Mouse (Mus musculus) MEL (cell line): Measurements from ENCODE around the gene Rps28. TPM values are rescaled to one million over a fixed set of nuclear protein-coding genes. Genes with fewer than 3 reads are reported as not detected.

ENCODE experiments used
- DNase-seq: peaks from one replicate; pipeline ENCODE4 v3.0.0; 2011; ENCODE audit warnings: low read depth, low spot score
- H3K27ac ChIP-seq: 2 replicates; pipeline ENCODE4 v1.5.1; 2012; ENCODE audit warnings: low read depth, mild to moderate bottlenecking, control low read depth, low read length, moderate library complexity; ENCODE audit not compliant: control insufficient read depth
- H3K27me3 ChIP-seq, 2 experiments: fragments of 150-350 bp in 1 of 2; sonication (generic) in 1 of 2; 2 replicates each; pipeline ENCODE4 v1.6.1; 2012; ENCODE audit warnings: low read length in 2 of 2, mild to moderate bottlenecking in 2 of 2, improper control_type of control experiment in 1 of 2, moderate library complexity in 1 of 2; ENCODE audit not compliant: insufficient read depth in 2 of 2, control insufficient read depth in 1 of 2
- H3K36me3 ChIP-seq, 2 experiments: 2 replicates each; pipeline ENCODE4 v1.6.1; 2012 to 2014; ENCODE audit warnings: low read length in 2 of 2, improper control_type of control experiment in 1 of 2, inconsistent platforms in 1 of 2, mild to moderate bottlenecking in 1 of 2; ENCODE audit not compliant: insufficient read depth in 2 of 2, control insufficient read depth in 1 of 2
- H3K4me1 ChIP-seq, 2 experiments: fragments of 150-350 bp in 1 of 2; sonication (generic) in 1 of 2; 2 replicates each; pipeline ENCODE4 v1.6.1; 2012; ENCODE audit warnings: low read length in 2 of 2, improper control_type of control experiment in 1 of 2, mild to moderate bottlenecking in 1 of 2; ENCODE audit not compliant: insufficient read depth in 2 of 2, control insufficient read depth in 1 of 2
- H3K4me3 ChIP-seq, 2 experiments: fragments of 150-350 bp in 1 of 2; sonication (generic) in 1 of 2; 2 replicates each; pipeline ENCODE4 v1.5.1; 2012; ENCODE audit warnings: low read depth in 2 of 2, low read length in 2 of 2, mild to moderate bottlenecking in 2 of 2, moderate library complexity in 2 of 2, control low read depth in 1 of 2, improper control_type of control experiment in 1 of 2; ENCODE audit not compliant: control insufficient read depth in 1 of 2, insufficient read depth in 1 of 2
- H3K79me2 ChIP-seq: 2 replicates; pipeline ENCODE4 v1.6.1; 2012; ENCODE audit warnings: mild to moderate bottlenecking, low read length, moderate library complexity; ENCODE audit not compliant: control insufficient read depth, poor library complexity, insufficient read depth
- H3K9ac ChIP-seq: 2 replicates; pipeline ENCODE4 v1.6.1; 2012; ENCODE audit warnings: low read depth, mild to moderate bottlenecking, control low read depth, low read length, moderate library complexity; ENCODE audit not compliant: control insufficient read depth, poor library complexity, severe bottlenecking
- H3K9me3 ChIP-seq: fragments of 150-350 bp; sonication (generic); replicated peaks from 2 replicates; pipeline ENCODE4 v1.6.1; 2012; ENCODE audit warnings: mild to moderate bottlenecking, low read length, improper control_type of control experiment, moderate library complexity; ENCODE audit not compliant: insufficient read depth
- BHLHE40 ChIP-seq: IDR thresholded peaks from 2 replicates; pipeline ENCODE4 v1.6.1; 2012; ENCODE audit warnings: low read depth, mild to moderate bottlenecking, inconsistent platforms, low read length, improper control_type of control experiment, borderline replicate concordance
- ELF1 ChIP-seq: IDR thresholded peaks from 2 replicates; pipeline ENCODE4 v1.6.1; 2014; ENCODE audit warnings: low read depth, mild to moderate bottlenecking, inconsistent platforms, low read length, improper control_type of control experiment, moderate library complexity
- ETS1 ChIP-seq: IDR thresholded peaks from 2 replicates; pipeline ENCODE4 v1.6.1; 2012; ENCODE audit warnings: low read depth, mild to moderate bottlenecking, inconsistent platforms, low read length, improper control_type of control experiment, moderate library complexity
- GATA1 ChIP-seq: IDR thresholded peaks from 2 replicates; pipeline ENCODE4 v1.6.1; 2011; ENCODE audit warnings: low read depth, low read length, improper control_type of control experiment
- HCFC1 ChIP-seq: IDR thresholded peaks from 2 replicates; pipeline ENCODE4 v1.6.1; 2012; ENCODE audit warnings: low read depth, mild to moderate bottlenecking, inconsistent platforms, low read length, improper control_type of control experiment, moderate library complexity
- JUND ChIP-seq: IDR thresholded peaks from 2 replicates; pipeline ENCODE4 v1.6.1; 2011; ENCODE audit warnings: low read depth, mild to moderate bottlenecking, improper control_type of control experiment, low read length
- MAFK ChIP-seq: IDR thresholded peaks from 2 replicates; pipeline ENCODE4 v1.6.1; 2011; ENCODE audit warnings: low read depth, mild to moderate bottlenecking, low read length, improper control_type of control experiment, borderline replicate concordance
- MXI1 ChIP-seq: IDR thresholded peaks from 2 replicates; pipeline ENCODE4 v1.6.1; 2011; ENCODE audit warnings: mild to moderate bottlenecking, low read depth, low read length, improper control_type of control experiment
- NRF1 ChIP-seq: IDR thresholded peaks from 2 replicates; pipeline ENCODE4 v1.6.1; 2014; ENCODE audit warnings: low read depth, mild to moderate bottlenecking, inconsistent platforms, low read length, improper control_type of control experiment, moderate library complexity; ENCODE audit not compliant: poor library complexity, insufficient read depth, severe bottlenecking
- POLR2A ChIP-seq, 2 experiments: IDR thresholded peaks; 2 replicates each; pipeline ENCODE4 v1.6.1; 2011 to 2012; ENCODE audit warnings: low read length in 2 of 2, mild to moderate bottlenecking in 2 of 2, control low read depth in 1 of 2, improper control_type of control experiment in 1 of 2, low read depth in 1 of 2, moderate library complexity in 1 of 2; ENCODE audit not compliant: control insufficient read depth in 1 of 2, insufficient read depth in 1 of 2, poor library complexity in 1 of 2
- RAD21 ChIP-seq: IDR thresholded peaks from 2 replicates; pipeline ENCODE4 v1.6.1; 2011; ENCODE audit warnings: mild to moderate bottlenecking, low read depth, low read length, improper control_type of control experiment
- RCOR1 ChIP-seq: IDR thresholded peaks from 2 replicates; pipeline ENCODE4 v1.6.1; 2012; ENCODE audit warnings: low read depth, mild to moderate bottlenecking, inconsistent platforms, low read length, improper control_type of control experiment
- SMC3 ChIP-seq: IDR thresholded peaks from 2 replicates; pipeline ENCODE4 v1.6.1; 2011; ENCODE audit warnings: low read depth, low read length, improper control_type of control experiment
- TAL1 ChIP-seq: IDR thresholded peaks from 2 replicates; pipeline ENCODE4 v1.6.1; 2012; ENCODE audit warnings: mild to moderate bottlenecking, inconsistent platforms, low read length, moderate library complexity, mixed read lengths
- TBP ChIP-seq: IDR thresholded peaks from 2 replicates; pipeline ENCODE4 v1.8.0; 2011; ENCODE audit warnings: low read depth, low read length, improper control_type of control experiment
- TCF12 ChIP-seq: IDR thresholded peaks from 2 replicates; pipeline ENCODE4 v1.6.1; 2014; ENCODE audit warnings: low read depth, mild to moderate bottlenecking, inconsistent platforms, low read length, improper control_type of control experiment, moderate library complexity
- USF1 ChIP-seq: IDR thresholded peaks from 2 replicates; pipeline ENCODE4 v1.6.1; 2014; ENCODE audit warnings: low read depth, mild to moderate bottlenecking, inconsistent platforms, low read length, improper control_type of control experiment, moderate library complexity
- ZNF384 ChIP-seq: IDR thresholded peaks from 2 replicates; pipeline ENCODE4 v1.6.1; 2012; ENCODE audit warnings: low read depth, mild to moderate bottlenecking, inconsistent platforms, low read length, improper control_type of control experiment
- polyA plus RNA-seq, 2 experiments: library from polyadenylated mRNA; stranded (reverse) in 1 of 2; unstranded in 1 of 2; fragments of >175 nt in 1 of 2; fragments of >200 nt in 1 of 2; gene quantifications; 2 replicates each; pipeline versions ENCODE4 v1.2.1 to v1.2.4; 2012; ENCODE audit warnings: low replicate concordance in 2 of 2, low read depth in 1 of 2; ENCODE audit not compliant: insufficient read length in 2 of 2, insufficient read depth in 1 of 2, missing spikeins in 1 of 2
- total RNA-seq: library from RNA; depleted of rRNA; stranded (reverse); fragments of 300-350 nt; gene quantifications from 2 replicates; pipeline ENCODE4 v1.2.3, GENCODE M21; 2012

Rps28 gene
- total and polyA plus RNA-seq, 3 experiments, result 994 to 3,556 (median 2,154) TPM

GRCm38 (mm10) chr17:33775287-33775686, 49.1 kb downstream of the Rps28 start (continued):
- no peak for TF ChIP-seq HCFC1
- no peak for TF ChIP-seq NRF1
- TF ChIP-seq GATA1, result no peak

GRCm38 (mm10) chr17:33774573-33775155, 49.7 kb downstream of the Rps28 start:
- peaks cover 0 to 9% of the 10 kb centered on the region in 2 experiments; a peak in 2 of 4 replicates for H3K4me1 ChIP-seq
- H3K9ac ChIP-seq, result no peak overlapping the region
- no peak for DNase-seq
- no peak overlapping the region for H3K27ac ChIP-seq
- TF ChIP-seq TBP (no peak), RCOR1 (no peak), SMC3 (no peak), ELF1 (no peak), RAD21 (no peak), POLR2A (IDR thresholded peaks at IDR 0.05; ENCODE audit: control insufficient read depth in 1 of 2, insufficient read depth in 1 of 2, low read depth in 1 of 2, low read length in 2 of 2, poor library complexity in 1 of 2) (no peak), ETS1 (no peak), MAFK (no peak), BHLHE40 (no peak), USF1 (no peak), ZNF384 (no peak), TAL1 (no peak), HCFC1 (no peak), TCF12 (no peak), NRF1 (no peak), GATA1 (no peak), MXI1 (no peak), JUND (no peak)
- TF ChIP-seq, all 39 proteins: peak for 0
- H3K27me3 ChIP-seq, result no peaks in the 10 kb centered on the region
- no peaks in the 10 kb centered on the region for H3K79me2 ChIP-seq
- no peaks in the 10 kb centered on the region for H3K9me3 ChIP-seq
- H3K4me3 ChIP-seq, result no peak overlapping the region
- peaks cover 0 to 8% of the 10 kb centered on the region in 2 experiments; a peak in 2 of 4 replicates for H3K36me3 ChIP-seq
